Mouse (Mus musculus): ENCODE data around the gene Mknk2. TPM values are rescaled to one million over a fixed set of nuclear protein-coding genes. Genes with fewer than 3 reads are reported as not detected.

The Mknk2 gene
- polyA plus RNA-seq, 1 experiment: 119 TPM

DNA sequence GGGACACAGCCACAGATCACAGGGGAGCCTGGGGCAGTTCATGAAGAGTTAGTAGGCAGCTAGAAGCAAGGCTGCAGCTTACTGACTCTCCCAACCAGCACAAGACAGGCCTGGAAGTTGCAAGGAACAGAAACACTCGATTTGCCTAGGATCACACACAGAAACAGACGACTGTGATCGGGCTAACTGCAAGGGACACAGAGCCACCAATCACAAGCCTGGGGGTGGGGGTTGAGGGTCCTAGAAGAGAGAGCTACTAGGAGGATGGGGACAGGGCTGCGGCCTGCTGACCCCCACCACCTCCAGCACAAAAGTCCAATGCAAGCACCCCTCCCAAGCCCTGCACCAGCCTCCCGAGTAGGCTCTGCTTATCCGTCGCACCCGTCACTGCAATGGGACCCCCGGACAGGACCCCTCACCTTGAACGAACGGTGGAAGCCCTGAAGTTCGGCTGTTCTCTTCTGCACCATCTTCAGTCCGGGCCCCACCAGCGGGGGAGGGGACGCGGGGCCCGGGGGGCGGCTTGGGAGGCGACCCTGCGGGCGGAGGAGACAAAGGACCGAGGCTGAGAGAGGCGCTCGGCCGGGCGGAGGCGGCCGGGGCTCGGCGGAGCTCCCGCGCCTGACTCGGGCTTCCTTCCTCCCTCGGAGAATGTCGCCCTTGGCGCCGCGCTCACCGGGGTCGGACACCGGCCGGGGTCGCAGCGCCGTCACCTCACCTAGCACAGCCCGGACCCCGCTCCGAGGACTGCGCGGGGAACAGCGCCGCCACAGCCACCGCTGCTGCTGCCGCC is 2.3 kb downstream of the Mknk2 start:
- H3K27me3 ChIP-seq (ENCODE audit: control insufficient read depth, insufficient read depth, insufficient read length): no peaks in the 10 kb centered on the region
- peaks cover 41% of the 10 kb centered on the region for H3K79me2 ChIP-seq (ENCODE audit: control insufficient read depth, insufficient read depth)
- TF ChIP-seq USF1 (IDR thresholded peaks at IDR 0.05; ENCODE audit: low read depth) (no peak), REST (IDR thresholded peaks at IDR 0.05; ENCODE audit: insufficient read depth, insufficient read length) (no peak), SRF (IDR thresholded peaks at IDR 0.05; ENCODE audit: control insufficient read depth, insufficient read length, low read depth) (no peak), POLR2AphosphoS2 (IDR thresholded peaks at IDR 0.05; ENCODE audit: insufficient read length, low read depth) (no peak), POLR2A (IDR thresholded peaks at IDR 0.05; ENCODE audit: insufficient read length, low read depth) (no peak), MYOG (IDR thresholded peaks at IDR 0.05; ENCODE audit: control insufficient read depth in 1 of 3, insufficient read depth in 1 of 3, insufficient read length in 2 of 3, low read depth in 2 of 3) (no peak), MAX (IDR thresholded peaks at IDR 0.05; ENCODE audit: low read depth) (no peak), MYOD1 (IDR thresholded peaks at IDR 0.05; ENCODE audit: control insufficient read depth in 1 of 3, insufficient read length in 2 of 3, low read depth in 2 of 3) (no peak), CEBPB (IDR thresholded peaks at IDR 0.05; ENCODE audit: insufficient read depth, poor library complexity, severe bottlenecking) (no peak), TCF12 (IDR thresholded peaks at IDR 0.05; ENCODE audit: insufficient read depth, poor library complexity, severe bottlenecking) (no peak), E2F4 (IDR thresholded peaks at IDR 0.05; ENCODE audit: insufficient read depth) (no peak), TCF3 (IDR thresholded peaks at IDR 0.05; ENCODE audit: insufficient read length, low read depth) (no peak)
- peak overlapping the region; percentile 78 for H3K4me2 ChIP-seq (ENCODE audit: low read depth)
- H3K36me3 ChIP-seq (ENCODE audit: control insufficient read depth, insufficient read depth): peaks cover 6% of the 10 kb centered on the region
- H3ac ChIP-seq (ENCODE audit: control insufficient read depth, insufficient read length): peak overlapping the region; percentile 50
- H3K4me3 ChIP-seq: peak overlapping the region; percentile 62

- Histone ChIP-seq H3ac (ENCODE audit: control insufficient read depth, insufficient read length) (peak overlapping the region; percentile 50), H3K79me2 (ENCODE audit: control insufficient read depth, insufficient read depth) (peaks cover 41% of the 10 kb centered on the region), H3K36me3 (ENCODE audit: control insufficient read depth, insufficient read depth) (peaks cover 11% of the 10 kb centered on the region), H3K4me3 (peak overlapping the region; percentile 62), H3K4me2 (ENCODE audit: low read depth) (peak overlapping the region; percentile 78), H3K27me3 (ENCODE audit: control insufficient read depth, insufficient read depth, insufficient read length) (no peaks in the 10 kb centered on the region)
- no peak for TF ChIP-seq USF1 (IDR thresholded peaks at IDR 0.05; ENCODE audit: low read depth)
- no peak for TF ChIP-seq E2F4 (IDR thresholded peaks at IDR 0.05; ENCODE audit: insufficient read depth)
- no peak for TF ChIP-seq TCF12 (IDR thresholded peaks at IDR 0.05; ENCODE audit: insufficient read depth, poor library complexity, severe bottlenecking)
- no peak for TF ChIP-seq MAX (IDR thresholded peaks at IDR 0.05; ENCODE audit: low read depth)
- TF ChIP-seq MYOD1 (IDR thresholded peaks at IDR 0.05; ENCODE audit: control insufficient read depth in 1 of 3, insufficient read length in 2 of 3, low read depth in 2 of 3): no peak
- TF ChIP-seq MYOG (IDR thresholded peaks at IDR 0.05; ENCODE audit: control insufficient read depth in 1 of 3, insufficient read depth in 1 of 3, insufficient read length in 2 of 3, low read depth in 2 of 3): no peak
- no peak for TF ChIP-seq POLR2A (IDR thresholded peaks at IDR 0.05; ENCODE audit: insufficient read length, low read depth)
- no peak for TF ChIP-seq TCF3 (IDR thresholded peaks at IDR 0.05; ENCODE audit: insufficient read length, low read depth)
- no peak for TF ChIP-seq REST (IDR thresholded peaks at IDR 0.05; ENCODE audit: insufficient read depth, insufficient read length)
- no peak for TF ChIP-seq CEBPB (IDR thresholded peaks at IDR 0.05; ENCODE audit: insufficient read depth, poor library complexity, severe bottlenecking)
- TF ChIP-seq POLR2AphosphoS2 (IDR thresholded peaks at IDR 0.05; ENCODE audit: insufficient read length, low read depth): no peak
- no peak for TF ChIP-seq SRF (IDR thresholded peaks at IDR 0.05; ENCODE audit: control insufficient read depth, insufficient read length, low read depth)
These were observed 3.0 kb downstream of the Mknk2 start for GRCm38 (mm10) chr10:80674851-80675404.

GRCm38 (mm10) chr10:80674161-80674711 is 3.7 kb downstream of the Mknk2 start:
- H3K4me2 ChIP-seq (ENCODE audit: low read depth): peak overlapping the region; percentile 78
- H3K79me2 ChIP-seq (ENCODE audit: control insufficient read depth, insufficient read depth): peaks cover 41% of the 10 kb centered on the region
- no peak for TF ChIP-seq MAX (IDR thresholded peaks at IDR 0.05; ENCODE audit: low read depth)
- no peak for TF ChIP-seq REST (IDR thresholded peaks at IDR 0.05; ENCODE audit: insufficient read depth, insufficient read length)
- peak; percentile 19 for TF ChIP-seq POLR2AphosphoS2 (IDR thresholded peaks at IDR 0.05; ENCODE audit: insufficient read length, low read depth)
- TF ChIP-seq MYOG (IDR thresholded peaks at IDR 0.05; ENCODE audit: control insufficient read depth in 1 of 3, insufficient read depth in 1 of 3, insufficient read length in 2 of 3, low read depth in 2 of 3): peak in 1 of 3 experiments; percentile 12
- no peak for TF ChIP-seq E2F4 (IDR thresholded peaks at IDR 0.05; ENCODE audit: insufficient read depth)
- TF ChIP-seq POLR2A (IDR thresholded peaks at IDR 0.05; ENCODE audit: insufficient read length, low read depth): no peak
- peaks cover 11% of the 10 kb centered on the region for H3K36me3 ChIP-seq (ENCODE audit: control insufficient read depth, insufficient read depth)
- no peaks in the 10 kb centered on the region for H3K27me3 ChIP-seq (ENCODE audit: control insufficient read depth, insufficient read depth, insufficient read length)
- peak overlapping the region; percentile 50 for H3ac ChIP-seq (ENCODE audit: control insufficient read depth, insufficient read length)
- peak overlapping the region; percentile 62 for H3K4me3 ChIP-seq

DNA sequence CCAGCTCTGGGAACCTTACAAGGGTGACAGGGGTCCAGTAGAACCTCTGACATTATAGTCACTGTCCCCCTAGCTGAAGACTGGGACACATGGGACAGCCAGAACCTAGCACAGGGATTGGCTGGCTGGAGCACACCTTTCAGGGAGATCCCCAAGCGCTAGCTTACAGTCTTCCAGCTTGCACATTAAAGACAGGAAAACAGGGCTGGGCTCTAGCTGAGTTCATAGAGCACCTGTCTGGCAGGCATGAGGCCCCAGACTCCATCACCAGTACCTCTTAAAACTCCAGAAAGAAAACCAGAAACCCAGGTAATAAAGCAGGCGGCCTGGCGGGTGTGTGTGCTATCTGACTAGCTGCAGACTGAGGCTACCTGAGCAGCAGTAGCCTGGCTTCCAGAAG is 4.2 kb downstream of the Mknk2 start:
- peak overlapping the region; percentile 62 for H3K4me3 ChIP-seq
- no peaks in the 10 kb centered on the region for H3K27me3 ChIP-seq (ENCODE audit: control insufficient read depth, insufficient read depth, insufficient read length)
- peak overlapping the region; percentile 50 for H3ac ChIP-seq (ENCODE audit: control insufficient read depth, insufficient read length)
- peaks cover 11% of the 10 kb centered on the region for H3K36me3 ChIP-seq (ENCODE audit: control insufficient read depth, insufficient read depth)
- H3K79me2 ChIP-seq (ENCODE audit: control insufficient read depth, insufficient read depth): peaks cover 41% of the 10 kb centered on the region
- TF ChIP-seq SRF (IDR thresholded peaks at IDR 0.05; ENCODE audit: control insufficient read depth, insufficient read length, low read depth) (no peak), REST (IDR thresholded peaks at IDR 0.05; ENCODE audit: insufficient read depth, insufficient read length) (no peak), POLR2AphosphoS2 (IDR thresholded peaks at IDR 0.05; ENCODE audit: insufficient read length, low read depth) (no peak), MAX (IDR thresholded peaks at IDR 0.05; ENCODE audit: low read depth) (no peak)
- H3K4me2 ChIP-seq (ENCODE audit: low read depth): peak overlapping the region; percentile 78
